In the genomic region with DNA sequence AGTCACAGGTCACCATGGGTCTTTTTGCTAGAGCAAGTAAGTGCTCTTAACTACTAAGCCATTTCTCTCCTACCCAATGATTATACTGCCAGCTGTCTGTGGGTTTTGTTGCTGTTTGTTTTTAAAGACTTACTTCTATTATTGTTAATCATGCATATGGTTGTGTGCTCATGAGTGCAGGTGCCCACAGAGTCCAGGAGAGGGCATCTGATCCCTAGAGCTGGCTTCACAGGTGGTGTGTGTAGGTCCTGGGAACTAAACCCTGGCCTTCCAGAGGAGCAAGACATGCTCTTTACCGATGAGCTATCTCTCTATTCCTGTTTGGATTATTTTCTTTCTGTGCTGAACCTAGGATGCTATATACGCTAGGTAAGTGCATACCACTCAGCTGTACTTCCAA, we compare ENCODE assay signal across 27 mouse cellular contexts. TPM values are rescaled to one million over a fixed set of nuclear protein-coding genes. Genes with fewer than 3 reads are reported as not detected.
DNase-seq lines count a peak whose midpoint lies in the region; ATAC-seq and TF ChIP-seq lines count a peak whose summit lies in the region.
"Had no signal": no experiment of that assay in that cellular context is flagged by ENCODE, and none has a peak within 500 bp of the region (broad histone marks: within the 10 kb centered on the region; RNA-seq: fewer than 3 reads in every experiment).

No protein-coding gene starts in this region.

- no peak for ATAC-seq in liver, embryonic 12.5 days
- ATAC-seq: forebrain, embryonic 13.5 days had no signal

- no peak overlapping the region for H3K4me2 ChIP-seq in liver, embryonic 12.5 days
- H3K4me2 ChIP-seq: forebrain, embryonic 13.5 days; hindbrain, embryonic 14.5 days; neural tube, embryonic 15.5 days had no signal

- no peaks in the 10 kb centered on the region for H3K9me3 ChIP-seq in liver, embryonic 12.5 days (replicated peaks)
- H3K9me3 ChIP-seq: forebrain, embryonic 13.5 days; neural tube, embryonic 15.5 days had no signal

- no peak for TF ChIP-seq POLR2A in liver, adult 2 months (IDR thresholded peaks at IDR 0.05; ENCODE audit: extremely low read depth, insufficient read depth, low read length)

- no peaks in the 10 kb centered on the region for H3K79me2 ChIP-seq in liver, adult 2 months (ENCODE audit: control insufficient read depth, insufficient read depth, low read length)

- H3K27me3 ChIP-seq in liver, adult 2 months (ENCODE audit: control insufficient read depth, insufficient read depth, low read length): no peaks in the 10 kb centered on the region; the same call in 1 of the 2 replicates
- peaks cover 9% of the 10 kb centered on the region; the same call in 1 of the 2 replicates for H3K27me3 ChIP-seq in liver, embryonic 12.5 days (replicated peaks)
- H3K27me3 ChIP-seq: forebrain, embryonic 13.5 days; neural tube, embryonic 15.5 days had no signal

- DNase-seq in liver, adult 2 months (ENCODE audit: extremely low read depth, low read depth, low spot score): no peak
- DNase-seq in A20 (ENCODE audit: low read depth, low spot score): peak; percentile 26
- DNase-seq in ES-CJ7 (ENCODE audit: low read depth, low spot score): peak; percentile 62
- peak; percentile 37 for DNase-seq in naive thymus-derived CD4-positive, alpha-beta T cell, adult 2 months (ENCODE audit: low read depth)
- DNase-seq in c-Kit-positive CD71-positive TER-119-positive erythroid progenitor cells, embryonic 14.5 days (ENCODE audit: low spot score): no peak
- DNase-seq in heart, postnatal 36 days: no peak
- DNase-seq: adrenal gland, postnatal 14 days; cerebellum, adult 9-10 months; gastrocnemius, adult 2 months; heart, postnatal 4 days; kidney, postnatal 36 days; lung, adult 2 months; lung, postnatal 4 days; right cerebral cortex, adult 18-20 months had no signal

- H3K27ac ChIP-seq in liver, adult 2 months (replicated peaks; ENCODE audit: insufficient read depth, low read depth, low read length): no peak overlapping the region
- H3K27ac ChIP-seq in liver, embryonic 12.5 days: no peak overlapping the region
- H3K27ac ChIP-seq: forebrain, embryonic 13.5 days; gastrocnemius, adult 2 months; hindbrain, embryonic 14.5 days; neural tube, embryonic 15.5 days had no signal

- TF ChIP-seq CTCF in liver, adult 2 months (IDR thresholded peaks at IDR 0.05; ENCODE audit: low read depth, low read length): 0 out of 2 replicates have a peak, but pooled peaks have one; percentile 15

- no peaks in the 10 kb centered on the region for H3K36me3 ChIP-seq in liver, adult 2 months (ENCODE audit: control insufficient read depth, insufficient read depth, low read length)
- no peaks in the 10 kb centered on the region for H3K36me3 ChIP-seq in liver, embryonic 12.5 days
- H3K36me3 ChIP-seq: neural tube, embryonic 15.5 days had no signal

- H3K4me3 ChIP-seq in liver, adult 2 months (ENCODE audit: insufficient read depth, low read depth, low read length): no peak overlapping the region
- no peak overlapping the region for H3K4me3 ChIP-seq in liver, embryonic 12.5 days
- H3K4me3 ChIP-seq: forebrain, embryonic 13.5 days; gastrocnemius, adult 2 months; neural tube, embryonic 15.5 days had no signal

- WGBS in liver, adult 2 months: 90% methylated on average over 2 of the region's 2 CpGs
- WGBS in liver, embryonic 12.5 days (ENCODE audit: insufficient replicate concordance): 81% methylated on average over 2 of the region's 2 CpGs

- H3K9ac ChIP-seq in liver, adult 2 months (ENCODE audit: low read depth, low read length): no peak overlapping the region
- no peak overlapping the region for H3K9ac ChIP-seq in liver, embryonic 12.5 days
- H3K9ac ChIP-seq: forebrain, embryonic 13.5 days; hindbrain, embryonic 14.5 days; neural tube, embryonic 15.5 days had no signal

- no peaks in the 10 kb centered on the region for H3K4me1 ChIP-seq in liver, adult 2 months (ENCODE audit: control insufficient read depth, insufficient read depth, low read length)
- peaks cover 16% of the 10 kb centered on the region for H3K4me1 ChIP-seq in liver, embryonic 12.5 days
- H3K4me1 ChIP-seq: forebrain, embryonic 13.5 days; neural tube, embryonic 15.5 days had no signal

- intact Hi-C loops in heart, postnatal 36 days (cut with DNase I): no loop called here

RNA-seq across cellular contexts. Expression of gene Gm10643, which starts 5.7 kb away (rescaled TPM):
- total RNA-seq in liver, adult 2 months (2014; rRNA removed): 0.65 and 0.74 TPM in 2 replicates
- 0.10 TPM in 1 of 2 replicates, not detected in the other for polyA plus RNA-seq in liver, adult 2 months (2012; rRNA removed)
- polyA plus RNA-seq in liver, embryonic 12.5 days (2016; fragmentation: Nextera tagmentation; extraction: Ambion mirVana): 0.27 and 0.30 TPM in 2 replicates
- total RNA-seq in heart, postnatal 36 days (2021): 1 to 10 TPM; 4.1 to 4.5 TPM

RNA-seq across cellular contexts. Expression of gene Rfx1, which starts 7.4 kb away (rescaled TPM):
- 1.8 and 2.6 TPM in 2 replicates for total RNA-seq in liver, adult 2 months (2014; rRNA removed)
- 6.4 and 8.3 TPM in 2 replicates for polyA plus RNA-seq in liver, adult 2 months (2012; rRNA removed)
- 4.1 and 4.2 TPM in 2 replicates for polyA plus RNA-seq in liver, embryonic 12.5 days (2016; fragmentation: Nextera tagmentation; extraction: Ambion mirVana)
- total RNA-seq in heart, postnatal 36 days (2021): 10 to 100 TPM; 11.0 to 12.3 TPM

RNA-seq across cellular contexts. Expression of gene Rln3, which starts 14.4 kb away (rescaled TPM):
- total RNA-seq in liver, adult 2 months (2014; rRNA removed): not detected in 2 replicates
- polyA plus RNA-seq in liver, adult 2 months (2012; rRNA removed): not detected in 2 replicates
- polyA plus RNA-seq in liver, embryonic 12.5 days (2016; fragmentation: Nextera tagmentation; extraction: Ambion mirVana): not detected in 2 replicates
- total RNA-seq in heart, postnatal 36 days (2021): not detected
- total RNA-seq: adrenal gland, postnatal 14 days; gastrocnemius, adult 2 months; gastrocnemius, postnatal 4 days; heart, adult 8-10 months; heart, postnatal 4 days; left cerebral cortex, adult 18-20 months; left cerebral cortex, postnatal 36 days had no signal
- polyA plus RNA-seq: embryonic facial prominence, embryonic 14.5 days; forebrain, embryonic 13.5 days; frontal cortex, adult 2 months; heart, embryonic 14.5 days; kidney, embryonic 14.5 days; limb, embryonic 14.5 days had no signal

RNA-seq across cellular contexts. Expression of gene Il27ra, which starts 16.8 kb away (rescaled TPM):
- 1.4 and 1.5 TPM in 2 replicates for total RNA-seq in liver, adult 2 months (2014; rRNA removed)
- 1.4 and 2.1 TPM in 2 replicates for polyA plus RNA-seq in liver, adult 2 months (2012; rRNA removed)
- polyA plus RNA-seq in liver, embryonic 12.5 days (2016; fragmentation: Nextera tagmentation; extraction: Ambion mirVana): 1.5 and 1.6 TPM in 2 replicates
- total RNA-seq in heart, postnatal 36 days (2021): 1 to 10 TPM; 3.0 to 3.1 TPM

RNA-seq across cellular contexts. Expression of gene Palm3, which starts 38.0 kb away (rescaled TPM):
- total RNA-seq in liver, adult 2 months (2014; rRNA removed): not detected in 2 replicates
- polyA plus RNA-seq in liver, adult 2 months (2012; rRNA removed): not detected in 2 replicates
- polyA plus RNA-seq in liver, embryonic 12.5 days (2016; fragmentation: Nextera tagmentation; extraction: Ambion mirVana): 0.36 and 0.66 TPM in 2 replicates
- under 1 TPM; 0.11 to 0.87 TPM for total RNA-seq in heart, postnatal 36 days (2021)

Comparison
In these comparisons a context has a peak if more than half of its experiments do, and no peak if none do; other contexts are left out.
1. DNase-seq: peak in A20 (single experiment), ES-CJ7 (single experiment) and naive thymus-derived CD4-positive, alpha-beta T cell, adult 2 months (single experiment); none in liver, adult 2 months (single experiment), c-Kit-positive CD71-positive TER-119-positive erythroid progenitor cells, embryonic 14.5 days (single experiment) and heart, postnatal 36 days (0 of 2).